Mouse (Mus musculus) bone marrow macrophage, adult 2 months (primary cell): Measurements from ENCODE around the gene Ralgps1.

Source experiments
- CTCF ChIP-seq: IDR thresholded peaks from 2 replicates; pipeline ENCODE4 v1.5.1; 2012; ENCODE audit warnings: low read depth, mild to moderate bottlenecking, low read length, moderate library complexity
- POLR2A ChIP-seq: IDR thresholded peaks from 2 replicates; pipeline ENCODE4 v1.6.1; 2012; ENCODE audit warnings: mild to moderate bottlenecking, low read depth, low read length, borderline replicate concordance

- no peak for TF ChIP-seq CTCF
- no peak for TF ChIP-seq POLR2A
Measured at GRCm38 (mm10) chr2:33086016-33086596, 285.2 kb downstream of the Ralgps1 start.
